Comparison of ENCODE assay signal across 1 mouse cellular context in genomic region chr11:60776829-60777740, GRCm38 (mm10).
TF ChIP-seq lines count a peak whose summit lies in the region.

Top3a (minus strand) TSS chr11:60777365.
Smcr8 (plus strand) TSS chr11:60777524.

TF ChIP-seq in CH12.LX, 34 proteins besides CTCF, POLR2A, EP300 and RAD21 (continued from another document):
- TF ChIP-seq IRF4 (IDR thresholded peaks at IDR 0.05; ENCODE audit: low read depth, low read length) (no peak; the same call in none of the 2 replicates), POLR2AphosphoS2 (IDR thresholded peaks at IDR 0.05; ENCODE audit: low read depth, low read length) (peak; percentile 92), ETS1 (conservative IDR thresholded peaks at IDR 0.05; ENCODE audit: low read depth, low read length) (peak; percentile 67), USF2 (conservative IDR thresholded peaks at IDR 0.05; ENCODE audit: low read depth, low read length) (peak; percentile 96), SIN3A (IDR thresholded peaks at IDR 0.05; ENCODE audit: low read length) (peak; percentile 95), MXI1 (IDR thresholded peaks at IDR 0.05; ENCODE audit: low read depth, low read length) (peak; percentile 94), ZNF384 (IDR thresholded peaks at IDR 0.05; ENCODE audit: low read depth, low read length) (no peak), NRF1 (IDR thresholded peaks at IDR 0.05; ENCODE audit: low read depth, low read length) (peak; percentile 64; the same call in 1 of the 2 replicates), KAT2A (IDR thresholded peaks at IDR 0.05; ENCODE audit: insufficient replicate concordance, low read length) (peak; percentile 93; the same call in 1 of the 2 replicates), PAX5 (IDR thresholded peaks at IDR 0.05; ENCODE audit: low read length) (no peak), ELF1 (IDR thresholded peaks at IDR 0.05; ENCODE audit: low read depth, low read length) (peak; percentile 98), BHLHE40 (IDR thresholded peaks at IDR 0.05; ENCODE audit: low read depth, low read length) (peak; percentile 100), MYC (IDR thresholded peaks at IDR 0.05; ENCODE audit: low read depth, low read length) (peak; percentile 99), USF1 (IDR thresholded peaks at IDR 0.05; ENCODE audit: low read depth, low read length) (peak; percentile 96), CHD1 (IDR thresholded peaks at IDR 0.05; ENCODE audit: low read depth, low read length) (no peak; the same call in 1 of the 2 replicates), JUN (IDR thresholded peaks at IDR 0.05; ENCODE audit: insufficient read depth, low read depth, low read length) (no peak), ZMIZ1 (IDR thresholded peaks at IDR 0.05; ENCODE audit: low read depth, low read length) (peak; percentile 86; the same call in 1 of the 2 replicates), GABPA (IDR thresholded peaks at IDR 0.05; ENCODE audit: insufficient replicate concordance, low read depth, low read length) (no peak; the same call in 1 of the 2 replicates)
